Mouse (Mus musculus) lung, postnatal 10 days (tissue): ENCODE data around the gene Lrpprc.

Experiments used
- DNase-seq: peaks from one replicate; pipeline ENCODE4 v3.0.0; 2021

Lrpprc gene

GRCm38 (mm10) chr17:84658951-84659350 lies 131.6 kb downstream of the Lrpprc start:
- DNase-seq = no peak

GRCm38 (mm10) chr17:84658195-84658594 lies 132.4 kb downstream of the Lrpprc start:
- DNase-seq = no peak

GRCm38 (mm10) chr17:84657782-84658181 lies 132.8 kb downstream of the Lrpprc start:
- DNase-seq = no peak

- DNase-seq = no peak
Observed at GRCm38 (mm10) chr17:84657422-84657732, 133.2 kb downstream of the Lrpprc start.

GRCm38 (mm10) chr17:84656653-84657421 lies 133.8 kb downstream of the Lrpprc start:
- DNase-seq = no peak

- DNase-seq = no peak
Observed at GRCm38 (mm10) chr17:84656205-84656604, 134.4 kb downstream of the Lrpprc start.
